Mouse (Mus musculus): ENCODE measurements around the gene Pdss1.
"Not testable (repeated sequence)": the region's sequence is repeated elsewhere in the genome, so short reads cannot be mapped to it uniquely, and the experiment has no call there.

GRCm38 (mm10) chr2:22925911-22926310 lies 30.6 kb downstream of the Pdss1 start:
- not testable (repeated sequence) for TF ChIP-seq CTCF, EP300 (IDR thresholded peaks at IDR 0.05; ENCODE audit: low read depth)

Data from heart, postnatal 0 days (tissue).